8 mouse cellular contexts compared by ENCODE assay signal in the genomic region with DNA sequence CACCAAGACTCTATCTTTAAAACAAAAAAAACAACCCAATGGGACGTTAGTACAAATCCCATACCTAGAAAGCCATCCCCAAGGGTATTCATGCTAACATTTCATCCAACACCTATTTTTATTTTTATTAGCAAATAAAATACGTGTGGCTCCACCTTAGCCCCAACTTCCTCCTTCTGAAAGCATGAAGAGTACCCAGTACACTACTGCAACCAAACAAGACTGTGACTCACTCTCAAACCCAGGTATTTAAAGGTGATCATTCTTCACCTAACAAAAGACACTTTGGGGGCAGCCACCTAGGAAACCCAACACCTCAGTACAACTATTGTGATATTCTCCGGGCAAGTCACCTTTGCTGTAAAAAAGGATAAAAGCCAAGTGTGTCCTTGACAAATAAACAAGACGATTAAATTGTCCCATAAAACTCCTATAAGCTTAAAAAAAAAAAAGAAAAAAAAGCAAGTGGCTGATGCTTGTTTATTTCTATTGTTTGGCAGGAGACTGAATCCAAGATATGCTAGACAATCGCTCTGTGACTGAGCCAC. TPM values are rescaled to one million over a fixed set of nuclear protein-coding genes. Genes with fewer than 3 reads are reported as not detected.
DNase-seq lines count a peak whose midpoint lies in the region; ATAC-seq and TF ChIP-seq lines count a peak whose summit lies in the region.

No protein-coding gene starts in this region.

- ATAC-seq in embryonic facial prominence, embryonic 14.5 days (ENCODE audit: low read depth): no peak
- ATAC-seq in limb, embryonic 12.5 days (ENCODE audit: insufficient number of reproducible peaks, insufficient read depth, low FRiP score, low TSS enrichment, low read depth): no peak
- ATAC-seq in neutrophil, adult 5-6 weeks (ENCODE audit: extremely low read depth, insufficient number of reproducible peaks, low FRiP score, poor library complexity, severe bottlenecking): peak; percentile 36; the same call in 1 of the 2 replicates
- no peak for ATAC-seq in activated CD4-positive, CD25-positive, alpha-beta regulatory T cell, adult 4 months

- no peak for DNase-seq in lung, adult 2 months
- DNase-seq in lung, postnatal 4 days: no peak
- DNase-seq in embryonic facial prominence, embryonic 14.5 days (ENCODE audit: low spot score): no peak
- no peak for DNase-seq in right cerebral cortex, postnatal 25 days
- no peak for DNase-seq in cerebellum, adult 9-10 months

- peak overlapping the region; percentile 99 for H3K9ac ChIP-seq in embryonic facial prominence, embryonic 14.5 days (ENCODE audit: low read depth, low read length)
- H3K9ac ChIP-seq in limb, embryonic 12.5 days (replicated peaks): peak overlapping the region; percentile 98

- peaks cover 35% of the 10 kb centered on the region for H3K36me3 ChIP-seq in embryonic facial prominence, embryonic 14.5 days (ENCODE audit: control insufficient read depth, insufficient read depth, low read length)
- peaks cover 37% of the 10 kb centered on the region for H3K36me3 ChIP-seq in limb, embryonic 12.5 days

- no peaks in the 10 kb centered on the region for H3K9me3 ChIP-seq in embryonic facial prominence, embryonic 14.5 days (ENCODE audit: control insufficient read depth, low read length)
- H3K9me3 ChIP-seq in limb, embryonic 12.5 days: no peaks in the 10 kb centered on the region

- TF ChIP-seq CTCF in lung, adult 2 months (IDR thresholded peaks at IDR 0.05; ENCODE audit: insufficient read depth, low read length): no peak

- H3K4me3 ChIP-seq in lung, adult 2 months (replicated peaks; ENCODE audit: extremely low read depth, low read depth, low read length): peak overlapping the region; percentile 78
- peak overlapping the region; percentile 97 for H3K4me3 ChIP-seq in embryonic facial prominence, embryonic 14.5 days (ENCODE audit: low read depth, low read length)
- H3K4me3 ChIP-seq in limb, embryonic 12.5 days (replicated peaks): peak overlapping the region; percentile 99

- TF ChIP-seq POLR2A in lung, adult 2 months (IDR thresholded peaks at IDR 0.05; ENCODE audit: borderline replicate concordance, extremely low read depth, low read depth, low read length): no peak

- peaks cover 30% of the 10 kb centered on the region for H3K4me1 ChIP-seq in lung, adult 2 months (ENCODE audit: control insufficient read depth, insufficient read depth, low read length)
- peaks cover 11% of the 10 kb centered on the region for H3K4me1 ChIP-seq in embryonic facial prominence, embryonic 14.5 days (ENCODE audit: control insufficient read depth, insufficient read depth, low read length)
- H3K4me1 ChIP-seq in limb, embryonic 12.5 days (replicated peaks): peaks cover 12% of the 10 kb centered on the region

- H3K27me3 ChIP-seq in embryonic facial prominence, embryonic 14.5 days (replicated peaks; ENCODE audit: control insufficient read depth, insufficient read depth, low read length): no peaks in the 10 kb centered on the region
- no peaks in the 10 kb centered on the region for H3K27me3 ChIP-seq in limb, embryonic 12.5 days

- 5% methylated on average over 5 of the region's 5 CpGs for WGBS in lung, adult 2 months
- 32% methylated on average over 5 of the region's 5 CpGs for whole genome bisulfite sequencing in embryonic facial prominence, embryonic 14.5 days
- 20% methylated on average over 5 of the region's 5 CpGs for WGBS in limb, embryonic 12.5 days

- H3K4me2 ChIP-seq in embryonic facial prominence, embryonic 14.5 days (ENCODE audit: low read depth, low read length): peak overlapping the region; percentile 72
- H3K4me2 ChIP-seq in limb, embryonic 12.5 days: peak overlapping the region; percentile 66

- H3K27ac ChIP-seq in embryonic facial prominence, embryonic 14.5 days (replicated peaks; ENCODE audit: low read depth, low read length): peak overlapping the region; percentile 96
- H3K27ac ChIP-seq in limb, embryonic 12.5 days: no peak overlapping the region

RNA-seq across cellular contexts. Expression of a gene that starts 1.4 kb away (rescaled TPM):
- 243 and 280 TPM in 2 replicates for polyA plus RNA-seq in lung, adult 2 months (2012; rRNA removed)
- polyA plus RNA-seq in embryonic facial prominence, embryonic 14.5 days (2014; fragmentation: Nextera tagmentation; extraction: Ambion mirVana): 365 and 410 TPM in 2 replicates
- 523 and 531 TPM in 2 replicates for polyA plus RNA-seq in limb, embryonic 12.5 days (2016; fragmentation: Nextera tagmentation; extraction: Ambion mirVana)
- 196 and 215 TPM in 2 replicates for total RNA-seq in neutrophil, adult 5-6 weeks (2017)
- polyA plus RNA-seq in activated CD4-positive, CD25-positive, alpha-beta regulatory T cell, adult 4 months (2017; shearing (Covaris generic)): 100 to 1,000 TPM; 112 to 143 TPM

RNA-seq across cellular contexts. Expression of a gene that starts 23.1 kb away (rescaled TPM):
- 8.0 and 8.4 TPM in 2 replicates for polyA plus RNA-seq in lung, adult 2 months (2012; rRNA removed)
- polyA plus RNA-seq in embryonic facial prominence, embryonic 14.5 days (2014; fragmentation: Nextera tagmentation; extraction: Ambion mirVana): 2.8 and 4.5 TPM in 2 replicates
- 2.8 and 3.9 TPM in 2 replicates for polyA plus RNA-seq in limb, embryonic 12.5 days (2016; fragmentation: Nextera tagmentation; extraction: Ambion mirVana)
- total RNA-seq in neutrophil, adult 5-6 weeks (2017): 170 and 179 TPM in 2 replicates
- 1 to 10 TPM; 3.8 to 5.4 TPM for polyA plus RNA-seq in activated CD4-positive, CD25-positive, alpha-beta regulatory T cell, adult 4 months (2017; shearing (Covaris generic))

RNA-seq across cellular contexts. Expression of a gene that starts 50.5 kb away (rescaled TPM):
- polyA plus RNA-seq in lung, adult 2 months (2012; rRNA removed): 29.6 and 31.1 TPM in 2 replicates
- 6.2 and 8.5 TPM in 2 replicates for polyA plus RNA-seq in embryonic facial prominence, embryonic 14.5 days (2014; fragmentation: Nextera tagmentation; extraction: Ambion mirVana)
- 10.0 and 10.6 TPM in 2 replicates for polyA plus RNA-seq in limb, embryonic 12.5 days (2016; fragmentation: Nextera tagmentation; extraction: Ambion mirVana)
- 5.4 and 6.3 TPM in 2 replicates for total RNA-seq in neutrophil, adult 5-6 weeks (2017)
- 1 to 10 TPM; 3.8 to 4.2 TPM for polyA plus RNA-seq in activated CD4-positive, CD25-positive, alpha-beta regulatory T cell, adult 4 months (2017; shearing (Covaris generic))

RNA-seq across cellular contexts. Expression of a gene that starts 56.7 kb away (rescaled TPM):
- polyA plus RNA-seq in lung, adult 2 months (2012; rRNA removed): 40.8 and 58.3 TPM in 2 replicates
- 224 and 240 TPM in 2 replicates for polyA plus RNA-seq in embryonic facial prominence, embryonic 14.5 days (2014; fragmentation: Nextera tagmentation; extraction: Ambion mirVana)
- polyA plus RNA-seq in limb, embryonic 12.5 days (2016; fragmentation: Nextera tagmentation; extraction: Ambion mirVana): 325 and 350 TPM in 2 replicates
- total RNA-seq in neutrophil, adult 5-6 weeks (2017): 70.5 and 76.5 TPM in 2 replicates
- 100 to 1,000 TPM; 129 to 149 TPM for polyA plus RNA-seq in activated CD4-positive, CD25-positive, alpha-beta regulatory T cell, adult 4 months (2017; shearing (Covaris generic))
